Comparison of ENCODE assay signal across 9 mouse cellular contexts in genomic region chr14:60592822-60593221, GRCm38 (mm10). TPM values are rescaled to one million over a fixed set of nuclear protein-coding genes. Genes with fewer than 3 reads are reported as not detected.
DNase-seq lines count a peak whose midpoint lies in the region; TF ChIP-seq lines count a peak whose summit lies in the region.
"Had no signal": no experiment of that assay in that cellular context is flagged by ENCODE, and none has a peak within 500 bp of the region (broad histone marks: within the 10 kb centered on the region; RNA-seq: fewer than 3 reads in every experiment).

No protein-coding gene starts in this region.

- no peaks in the 10 kb centered on the region; a peak in 1 of 4 replicates for H3K27me3 ChIP-seq in MEL (ENCODE audit: control insufficient read depth in 1 of 2, insufficient read depth in 2 of 2, low read length in 2 of 2)
- H3K27me3 ChIP-seq: hindbrain, embryonic 15.5 days had no signal

- TF ChIP-seq POLR2A in MEL (IDR thresholded peaks at IDR 0.05; ENCODE audit: control insufficient read depth in 1 of 2, insufficient read depth in 1 of 2, low read depth in 1 of 2, low read length in 2 of 2, poor library complexity in 1 of 2), result no peak

- H3K4me3 ChIP-seq in gastrocnemius, adult 2 months, result no peak overlapping the region
- no peak overlapping the region for H3K4me3 ChIP-seq in MEL (ENCODE audit: control insufficient read depth in 1 of 2, insufficient read depth in 1 of 2, low read depth in 2 of 2, low read length in 2 of 2)
- H3K4me3 ChIP-seq: hindbrain, embryonic 15.5 days had no signal

- H3K27ac ChIP-seq in gastrocnemius, adult 2 months, result peak overlapping the region; percentile 65
- no peak overlapping the region for H3K27ac ChIP-seq in MEL (ENCODE audit: control insufficient read depth, low read depth, low read length)
- H3K27ac ChIP-seq: hindbrain, embryonic 15.5 days had no signal

- no peak overlapping the region for H3K9ac ChIP-seq in MEL (ENCODE audit: control insufficient read depth, low read depth, low read length, poor library complexity, severe bottlenecking)
- H3K9ac ChIP-seq: hindbrain, embryonic 15.5 days had no signal

- no peak for DNase-seq in gastrocnemius, adult 2 months
- no peak for DNase-seq in gastrocnemius, postnatal 14 days
- DNase-seq in MEL (ENCODE audit: low read depth, low spot score), result peak; percentile 80
- DNase-seq in heart, adult 8-10 months (ENCODE audit: low spot score), result peak; percentile 52
- peak; percentile 76 for DNase-seq in kidney, postnatal 14 days
- DNase-seq in right cerebral cortex, adult 2 months (ENCODE audit: low spot score in 2 of 2), result peak; percentile 31 to 48
- DNase-seq in thymus, postnatal 36 days, result no peak
- DNase-seq in yolk sac, embryonic 10.5 days (ENCODE audit: low spot score), result no peak

- H3K36me3 ChIP-seq in MEL (ENCODE audit: control insufficient read depth in 1 of 2, insufficient read depth in 2 of 2, low read length in 2 of 2), result no peaks in the 10 kb centered on the region; a peak in 1 of 4 replicates
- H3K36me3 ChIP-seq: hindbrain, embryonic 15.5 days had no signal

- TF ChIP-seq RAD21 in MEL (IDR thresholded peaks at IDR 0.05; ENCODE audit: low read depth, low read length), result no peak

- intact Hi-C loops in gastrocnemius, adult 2 months (cut with DNase I), result no loop called here
- intact Hi-C loops in gastrocnemius, postnatal 14 days (cut with DNase I; ENCODE audit: low total_unique reads), result no loop called here

- no peak for TF ChIP-seq CTCF in gastrocnemius, adult 2 months (IDR thresholded peaks at IDR 0.05)
- no peak for TF ChIP-seq CTCF in MEL (IDR thresholded peaks at IDR 0.05 in 2 of 3, conservative IDR thresholded peaks at IDR 0.05 in 1 of 3; ENCODE audit: control insufficient read depth in 1 of 3, insufficient read depth in 1 of 3, low read depth in 2 of 3, low read length in 3 of 3, poor library complexity in 1 of 3, severe bottlenecking in 1 of 3)

- TF ChIP-seq EP300 in MEL (IDR thresholded peaks at IDR 0.05; ENCODE audit: low read depth in 1 of 2, low read length in 2 of 2), result peak; percentile 37 to 65; a peak in 3 of 4 replicates

- no peaks in the 10 kb centered on the region for H3K9me3 ChIP-seq in MEL (replicated peaks; ENCODE audit: insufficient read depth, low read length)
- H3K9me3 ChIP-seq: hindbrain, embryonic 15.5 days had no signal

- no peaks in the 10 kb centered on the region for H3K79me2 ChIP-seq in MEL (ENCODE audit: control insufficient read depth, insufficient read depth, low read length, poor library complexity)

- peaks cover 0 to 4% of the 10 kb centered on the region in 2 experiments; a peak in 1 of 4 replicates for H3K4me1 ChIP-seq in MEL (ENCODE audit: control insufficient read depth in 1 of 2, insufficient read depth in 2 of 2, low read length in 2 of 2)

TF ChIP-seq in MEL, 35 proteins besides CTCF, POLR2A, EP300 and RAD21:
- TF ChIP-seq ETS1 (IDR thresholded peaks at IDR 0.05; ENCODE audit: low read depth, low read length) (0 out of 2 replicates have a peak, but pooled peaks have one; percentile 22), GATA1 (IDR thresholded peaks at IDR 0.05; ENCODE audit: low read depth, low read length) (peak; percentile 70), MAX (IDR thresholded peaks at IDR 0.05; ENCODE audit: low read length) (no peak)
TF ChIP-seq in MEL: peak in this region for 2.

RNA-seq across cellular contexts. Expression of gene Spata13, which starts 41.0 kb away (rescaled TPM):
- 1 to 10 TPM; 3.8 to 4.3 TPM for total RNA-seq in gastrocnemius, adult 2 months (2021)
- total RNA-seq in gastrocnemius, postnatal 14 days (2021), result 10 to 100 TPM in 1 of 2 experiments, 1 to 10 TPM in 1; 8.4 to 15.3 TPM
- 0.33 and 0.39 TPM in 2 replicates for total RNA-seq in MEL (2012; rRNA removed)
- polyA plus RNA-seq in MEL (2012; ENCODE audit: insufficient read depth in 1 of 2, insufficient read length in 2 of 2, low read depth in 1 of 2, low replicate concordance in 2 of 2, missing spikeins in 1 of 2), result 1 to 10 TPM in 1 of 2 experiments, not detected in 1; 1.5 TPM
- total RNA-seq in heart, adult 8-10 months (2022), result 10 to 100 TPM; 11.3 to 15.0 (median 13.6) TPM

Comparison
In these comparisons a context has a peak if more than half of its experiments do, and no peak if none do; other contexts are left out.
1. DNase-seq: peak in MEL (single experiment), heart, adult 8-10 months (single experiment), kidney, postnatal 14 days (single experiment) and right cerebral cortex, adult 2 months (2 of 2); none in gastrocnemius, adult 2 months (single experiment), gastrocnemius, postnatal 14 days (single experiment), thymus, postnatal 36 days (0 of 2) and yolk sac, embryonic 10.5 days (single experiment).